Mouse (Mus musculus): ENCODE data around the gene Tmem156. TPM values are rescaled to one million over a fixed set of nuclear protein-coding genes. Genes with fewer than 3 reads are reported as not detected.

Tmem156 gene
- total RNA-seq, 4 experiments from 2014 or later = 0.17 TPM; not detected in 3

DNA sequence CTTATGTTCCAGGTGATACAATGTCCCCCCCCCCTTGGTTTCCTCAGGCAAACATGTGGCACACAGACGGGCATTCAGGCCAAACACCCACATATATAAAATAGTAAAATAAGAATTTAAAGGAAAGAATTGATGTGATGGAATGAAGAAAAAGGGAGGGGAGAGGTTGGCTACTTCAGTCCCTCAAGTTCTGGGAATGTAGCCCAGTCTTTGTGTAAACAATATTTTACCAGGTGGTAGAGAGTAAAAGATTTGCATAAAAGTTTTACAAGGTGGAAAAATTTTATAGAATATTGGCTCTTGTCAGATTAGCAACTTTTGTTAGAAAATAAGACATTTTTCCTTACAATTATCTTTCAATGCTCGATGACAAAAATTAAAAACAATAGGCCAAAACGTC lies 4.9 kb upstream of the Tmem156 start:
- DNase-seq (ENCODE audit: low spot score) = no peak

DNA sequence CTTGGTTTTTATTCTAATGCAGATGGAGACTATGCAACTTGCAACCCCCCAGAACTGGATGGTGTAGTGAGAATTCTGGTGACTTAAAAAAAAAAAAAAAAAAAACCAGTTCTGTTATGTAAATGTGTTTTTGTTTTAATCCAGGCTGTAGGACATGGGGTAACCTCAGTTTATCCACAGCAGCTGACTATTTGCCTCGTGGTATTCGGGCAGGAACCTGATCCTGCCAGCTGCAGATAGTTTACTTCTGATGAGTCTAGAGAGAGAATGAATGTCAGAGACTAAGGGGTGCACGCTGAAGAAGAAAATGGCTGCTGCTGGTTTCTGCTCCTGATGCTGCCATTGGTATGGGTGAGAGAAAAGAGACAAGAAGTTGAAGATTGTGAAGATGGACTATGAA lies 4.2 kb upstream of the Tmem156 start:
- DNase-seq (ENCODE audit: low spot score) = no peak

DNA sequence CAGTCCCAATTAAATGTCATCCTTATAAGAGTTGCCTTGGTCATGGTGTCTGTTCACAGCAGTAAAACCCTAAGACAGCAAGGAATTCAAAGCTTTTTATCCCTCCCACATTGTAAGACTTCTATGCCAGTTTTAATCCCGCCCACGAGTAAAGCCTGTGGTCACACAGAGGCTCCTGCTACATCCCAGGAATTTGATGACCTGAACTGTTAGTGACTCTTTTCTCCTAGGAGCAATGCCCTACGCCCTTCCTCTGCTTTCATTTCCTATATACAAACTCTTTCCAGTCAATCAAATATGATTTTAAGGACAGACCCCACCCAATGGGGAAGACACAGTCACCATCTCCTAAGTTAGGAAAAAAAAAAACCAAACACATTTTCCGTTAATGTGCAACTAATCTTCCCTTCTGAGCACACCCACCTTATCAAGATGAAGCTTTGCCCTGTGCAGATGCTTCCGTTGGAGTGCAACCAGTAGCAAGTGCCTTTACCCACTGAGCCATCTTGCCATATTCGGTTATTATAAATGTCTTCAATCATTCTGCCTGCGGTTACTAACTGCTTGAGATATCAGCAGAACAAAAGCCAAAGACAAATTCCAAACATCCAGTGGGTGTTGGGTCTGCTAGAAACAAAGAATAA lies 3.1 kb upstream of the Tmem156 start:
- no peak for DNase-seq (ENCODE audit: low spot score)

DNA sequence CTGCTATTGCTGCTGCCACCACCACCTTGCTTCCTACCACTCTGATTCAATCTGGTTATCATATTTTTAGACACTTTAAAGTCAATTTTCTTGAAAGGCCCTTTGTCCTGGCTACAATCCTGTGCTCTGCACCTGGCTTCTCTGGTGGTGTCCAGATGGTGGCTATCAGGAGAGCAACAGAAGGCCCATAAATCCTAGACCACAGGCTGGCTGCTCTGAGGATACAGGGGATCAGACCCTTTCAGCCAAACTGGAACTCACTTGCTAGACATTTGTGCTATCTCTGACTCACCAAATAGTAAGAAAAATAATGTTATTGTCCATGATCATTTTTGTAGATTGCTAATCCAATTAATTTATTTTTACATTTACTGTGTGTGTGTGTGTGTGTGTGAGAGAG lies 1.8 kb upstream of the Tmem156 start:
- DNase-seq (ENCODE audit: low spot score) = no peak

DNA sequence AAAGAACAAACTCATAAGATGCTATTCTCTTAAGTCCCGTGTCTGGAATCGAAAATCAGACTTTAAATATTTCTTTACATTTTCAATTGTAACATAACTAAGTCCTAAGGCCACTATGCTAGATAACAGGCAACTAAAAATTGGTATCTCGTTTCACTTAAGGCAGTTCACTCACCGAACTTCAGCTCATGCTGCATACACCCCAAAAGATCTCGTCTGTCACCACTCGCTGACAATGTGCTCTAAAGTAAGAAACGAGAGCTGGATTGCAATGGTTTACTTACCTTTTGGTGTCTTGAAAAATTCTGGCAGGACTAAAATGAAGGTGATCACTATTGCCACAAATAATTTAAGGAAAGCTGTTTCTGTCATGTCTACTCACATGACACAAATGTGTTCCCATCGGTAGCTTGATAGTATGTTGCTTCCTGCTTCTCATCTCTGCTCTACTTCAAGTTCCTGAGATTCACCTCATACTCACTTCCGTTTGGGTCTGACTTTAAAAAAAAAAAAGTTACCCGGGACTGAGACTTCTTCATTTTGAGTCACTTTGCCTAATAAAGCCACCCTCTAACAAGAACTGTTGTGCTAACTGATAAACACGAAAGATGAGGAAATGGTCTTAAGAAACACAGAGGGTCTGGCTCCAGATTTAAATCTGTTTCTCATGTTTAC lies 611 bp downstream of the Tmem156 start:
- no peak for DNase-seq (ENCODE audit: low spot score)

DNA sequence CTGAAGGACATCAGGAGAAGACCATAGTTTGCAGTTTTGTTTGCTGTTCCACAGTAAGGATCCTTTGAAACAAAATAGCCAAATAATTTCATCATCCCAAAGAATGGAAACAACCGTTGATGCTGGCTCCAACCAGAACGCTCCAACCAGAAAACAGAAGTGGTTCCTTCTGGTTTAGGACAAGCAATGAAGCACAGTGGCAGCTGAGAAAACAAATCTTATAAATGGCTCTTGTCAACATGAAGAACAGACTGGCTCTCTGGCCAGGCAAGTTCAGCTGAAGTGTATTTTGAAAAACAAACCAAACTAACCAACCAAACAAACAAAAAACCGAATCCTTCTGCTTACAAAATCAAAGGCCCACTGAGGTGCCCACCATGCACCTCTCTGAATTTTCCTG lies 2.2 kb downstream of the Tmem156 start:
- no peak for DNase-seq (ENCODE audit: low spot score)

DNA sequence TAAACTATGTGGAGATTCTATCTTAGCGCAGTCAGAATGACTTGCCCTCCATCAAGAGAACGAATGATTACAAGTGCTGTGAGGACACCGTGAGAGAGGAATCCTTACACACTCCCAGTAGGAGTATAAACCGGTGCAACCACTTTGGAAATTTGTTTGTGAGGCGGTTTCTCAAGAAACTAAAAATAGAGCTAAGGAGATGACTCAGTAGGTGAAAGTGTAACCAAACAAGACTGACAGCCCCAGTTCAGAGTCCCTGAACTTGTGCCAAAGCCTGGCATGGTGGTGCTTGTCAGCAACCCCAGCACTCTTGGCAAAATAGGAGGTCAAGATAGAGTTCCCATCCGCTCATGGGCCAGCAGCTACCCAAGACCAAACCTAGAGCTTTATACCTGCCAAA lies 5.4 kb downstream of the Tmem156 start:
- DNase-seq (ENCODE audit: low spot score) = peak; percentile 38

DNA sequence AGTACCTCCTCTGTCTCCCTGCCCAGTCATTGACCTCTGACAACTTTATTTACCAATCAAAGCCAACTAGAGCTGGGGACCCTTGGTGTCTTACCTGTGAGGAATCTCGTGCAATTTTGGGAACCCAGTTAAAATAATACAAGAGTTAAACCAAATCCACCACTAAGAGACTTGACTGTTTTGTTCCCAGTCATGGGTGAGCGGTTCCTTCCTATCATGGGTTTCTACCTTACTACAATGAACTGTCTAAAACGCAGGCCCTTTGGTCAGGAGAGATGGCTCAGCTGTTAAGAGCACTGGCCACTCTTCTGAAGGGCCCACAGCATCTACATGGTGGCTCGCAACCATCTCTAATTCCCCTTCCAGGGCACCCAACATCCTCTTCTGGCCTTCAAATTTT lies 10.1 kb downstream of the Tmem156 start:
- no peak for DNase-seq (ENCODE audit: low spot score)

DNA sequence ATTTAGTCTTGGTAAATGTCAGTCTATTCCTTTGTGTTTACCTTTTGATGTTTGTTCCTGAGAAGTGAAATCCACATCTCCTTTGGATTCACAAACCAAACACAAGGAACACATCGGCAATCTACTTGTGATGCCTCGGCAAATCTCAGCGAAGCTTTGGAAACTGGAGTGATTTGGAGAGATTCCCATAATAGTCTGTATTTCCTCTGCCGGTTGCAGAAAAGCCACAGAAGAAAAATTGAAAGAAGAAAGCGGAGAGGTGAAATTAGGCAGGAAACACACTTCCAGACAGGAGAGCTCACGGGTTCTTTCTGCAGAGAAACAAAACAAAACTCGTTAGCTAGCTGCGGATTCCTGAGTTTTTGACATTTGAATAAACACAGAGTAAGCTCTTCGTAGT lies 12.1 kb downstream of the Tmem156 start:
- DNase-seq (ENCODE audit: low spot score) = peak; percentile 19

DNA sequence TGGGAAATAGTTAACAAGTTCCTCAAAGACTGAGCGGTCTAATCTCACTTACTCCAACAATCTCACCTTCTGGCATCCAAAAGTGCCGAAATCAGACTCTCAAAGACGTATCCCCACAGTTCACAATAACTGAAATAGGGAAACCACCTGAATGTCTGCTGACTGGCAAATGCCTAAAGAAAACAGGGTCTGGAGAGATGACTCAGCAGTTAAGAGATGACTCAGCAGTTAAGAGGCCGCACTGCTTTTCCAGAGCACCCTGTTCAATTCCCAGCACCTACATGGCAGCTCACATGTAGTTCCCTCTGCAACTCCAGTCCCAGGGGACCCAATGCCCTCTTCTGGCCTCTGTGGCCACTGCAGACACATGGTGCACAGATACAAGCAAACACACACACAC lies 13.9 kb downstream of the Tmem156 start:
- DNase-seq (ENCODE audit: low spot score) = no peak

DNA sequence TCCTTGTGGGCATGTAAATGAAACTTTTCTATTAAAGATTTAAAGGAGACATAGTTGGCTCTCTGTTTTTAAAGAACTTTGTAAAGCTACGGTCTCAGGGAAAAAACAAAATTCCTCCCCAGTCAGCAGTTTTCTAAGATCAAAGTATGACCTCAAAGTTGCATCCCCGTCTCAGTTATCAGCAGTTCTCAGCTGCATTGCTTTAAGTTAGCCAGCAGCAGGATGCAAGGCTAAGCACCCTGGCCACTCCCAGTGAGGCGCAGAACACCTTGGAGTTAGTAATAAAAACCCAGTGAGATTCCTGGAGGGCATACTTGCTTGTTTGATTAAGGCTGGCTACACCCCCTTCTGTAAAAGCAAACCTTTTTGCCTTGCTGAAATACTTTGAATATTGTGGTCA lies 15.2 kb downstream of the Tmem156 start:
- DNase-seq (ENCODE audit: low spot score) = no peak

DNA sequence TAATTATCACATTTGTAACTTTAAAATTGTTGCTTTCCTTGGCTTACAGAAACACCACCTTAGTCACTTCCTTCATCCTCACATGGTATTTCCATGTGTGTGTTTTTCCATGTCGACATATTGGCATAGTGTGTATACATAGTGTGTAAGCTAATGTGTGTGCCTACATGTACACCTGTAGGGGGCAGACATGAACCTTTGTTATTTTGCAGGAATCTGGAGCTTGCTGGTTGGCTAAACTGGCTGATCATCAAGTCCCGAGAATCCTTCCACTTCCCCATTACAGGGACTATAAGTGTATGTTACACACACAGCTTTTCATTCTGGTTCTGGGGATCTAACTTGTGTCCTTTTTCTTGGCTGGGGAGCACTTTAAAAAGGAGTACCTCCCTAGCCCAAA lies 15.8 kb downstream of the Tmem156 start:
- DNase-seq (ENCODE audit: low spot score) = peak; percentile 24

DNA sequence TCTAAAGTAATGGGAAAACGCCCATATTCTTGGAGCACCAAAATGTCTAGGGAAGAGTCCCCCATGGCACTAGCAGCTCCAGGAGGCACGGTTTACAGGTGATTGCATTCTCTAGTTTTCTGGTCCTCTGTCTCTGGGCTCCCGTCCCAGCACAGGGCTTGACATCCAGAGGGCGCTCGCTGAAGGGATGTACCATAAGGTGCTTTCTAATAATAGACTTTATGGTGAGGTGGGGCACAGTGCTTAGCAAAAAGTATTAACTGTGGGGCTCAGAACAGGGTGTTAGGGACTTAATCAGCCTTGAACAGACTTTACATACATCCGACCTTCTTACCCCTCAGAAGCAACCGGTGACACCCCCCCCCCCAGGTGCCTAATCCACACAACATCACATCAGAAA lies 17.2 kb downstream of the Tmem156 start:
- peak; percentile 18 for DNase-seq (ENCODE audit: low spot score)

DNA sequence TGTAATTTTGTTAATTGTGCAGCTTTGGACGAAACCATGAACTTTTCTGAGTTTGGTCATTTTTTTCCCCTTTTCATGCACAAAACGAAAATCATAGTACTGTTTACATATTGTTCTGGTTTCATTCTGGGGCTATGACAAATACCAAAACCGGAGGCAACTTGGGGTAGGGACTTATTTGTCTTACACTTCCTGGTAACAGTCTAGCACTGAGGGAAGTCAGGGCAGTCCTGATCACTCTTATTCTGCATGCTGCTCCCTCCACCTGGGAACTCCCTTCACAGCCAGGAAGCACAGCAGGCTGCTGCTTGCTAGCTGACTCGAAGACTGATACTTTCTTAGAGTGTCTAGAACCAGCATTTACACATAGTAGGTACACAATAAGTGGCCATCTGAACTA lies 18.7 kb downstream of the Tmem156 start:
- DNase-seq (ENCODE audit: low spot score) = no peak

DNA sequence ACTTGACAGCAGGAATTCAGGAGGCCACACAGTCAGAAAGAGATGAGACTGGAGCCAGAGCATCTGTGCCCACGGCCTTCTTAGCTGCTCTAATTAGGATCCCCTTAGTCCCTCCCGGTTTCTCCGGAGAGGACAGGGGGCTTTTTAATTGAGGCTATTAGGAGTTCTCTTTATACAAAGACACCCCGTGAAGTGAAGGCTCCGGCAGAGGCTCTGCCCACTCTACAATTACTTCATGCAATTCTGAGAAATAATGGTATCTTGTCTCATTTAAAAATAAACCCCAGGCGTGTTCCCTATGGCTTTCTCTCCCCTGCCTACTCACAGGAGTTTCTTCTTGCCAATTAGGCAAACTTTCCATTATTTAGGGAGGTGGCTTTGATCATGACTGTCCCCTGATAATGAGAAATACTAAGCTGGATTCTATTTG lies 20.2 kb downstream of the Tmem156 start:
- no peak for DNase-seq (ENCODE audit: low spot score)

DNA sequence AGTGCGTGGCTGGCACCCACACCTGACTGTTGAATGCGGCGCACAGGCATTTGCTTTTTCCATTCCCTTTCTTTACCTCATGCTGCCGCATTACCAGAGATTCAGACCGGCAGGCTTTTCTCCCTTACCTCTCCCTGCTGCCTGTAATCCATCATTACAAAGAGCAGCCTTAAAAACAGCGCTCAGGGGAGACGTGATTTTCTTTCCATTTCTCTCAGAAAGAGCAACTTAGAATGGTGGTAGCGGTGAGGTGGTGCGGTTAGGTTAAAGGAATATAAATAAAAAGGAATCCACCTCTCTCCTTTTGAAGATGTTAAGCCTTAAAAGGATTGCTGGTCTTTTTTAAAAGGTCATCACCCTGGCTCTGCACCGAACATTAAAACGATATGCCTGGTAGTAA lies 22.1 kb downstream of the Tmem156 start:
- no peak for DNase-seq (ENCODE audit: low spot score)

DNA sequence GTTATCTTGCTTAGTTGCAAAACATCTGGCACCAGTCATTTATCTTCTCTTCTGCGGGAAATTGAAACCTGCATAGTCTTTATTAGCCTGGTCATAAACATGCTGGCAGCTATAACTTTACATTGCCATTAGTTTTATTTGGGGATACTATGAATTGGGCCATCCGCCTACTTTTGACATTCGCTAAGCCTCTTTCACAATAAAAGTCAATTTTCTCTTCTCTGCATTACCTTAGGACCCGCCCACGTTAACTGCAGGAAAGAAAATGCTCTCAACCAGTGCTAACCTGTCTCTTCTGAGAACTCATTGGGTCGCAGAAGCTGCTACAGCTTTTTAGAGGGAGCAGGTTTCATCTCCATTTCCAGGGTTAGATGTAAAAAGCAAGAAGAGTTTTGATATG lies 23.8 kb downstream of the Tmem156 start:
- DNase-seq (ENCODE audit: low spot score) = no peak

DNA sequence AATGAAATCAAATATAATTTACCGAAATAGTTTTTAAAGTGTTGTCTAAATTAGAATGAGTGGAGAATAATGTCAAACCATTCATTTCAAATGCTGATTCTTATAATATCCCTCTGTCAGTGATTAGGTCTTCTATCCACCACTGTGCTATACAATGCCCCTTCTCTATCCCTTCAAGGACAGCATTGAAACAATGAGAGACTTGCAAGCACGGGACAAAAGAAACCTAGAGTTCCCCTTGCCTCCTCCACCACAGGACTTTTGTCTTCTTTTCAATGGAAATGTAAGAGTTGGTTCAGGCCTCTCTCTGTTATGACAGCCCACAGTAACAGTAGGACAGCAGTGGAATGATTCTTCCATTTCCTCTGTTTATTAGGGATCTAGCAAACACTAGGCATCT lies 28.7 kb downstream of the Tmem156 start:
- DNase-seq (ENCODE audit: low spot score) = no peak

DNA sequence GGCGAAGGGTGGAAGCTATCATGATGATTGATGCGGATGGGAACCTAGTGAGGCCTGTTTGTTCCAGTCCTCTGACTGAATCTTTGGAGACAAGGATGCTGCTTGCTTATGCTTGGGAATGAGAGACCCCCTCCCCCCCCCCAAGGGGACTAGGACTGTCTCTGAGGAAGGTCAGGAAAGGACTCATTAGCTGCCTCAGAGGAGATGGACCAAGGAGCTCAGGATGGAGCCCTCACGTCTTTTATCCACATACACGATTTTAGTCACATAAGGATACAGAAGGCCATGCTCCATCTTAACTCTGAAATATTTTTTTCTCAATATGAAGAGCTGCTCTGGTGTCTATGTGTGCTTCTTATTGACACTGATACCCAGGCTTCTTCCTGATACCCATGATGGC lies 29.7 kb downstream of the Tmem156 start:
- DNase-seq (ENCODE audit: low spot score) = no peak

DNA sequence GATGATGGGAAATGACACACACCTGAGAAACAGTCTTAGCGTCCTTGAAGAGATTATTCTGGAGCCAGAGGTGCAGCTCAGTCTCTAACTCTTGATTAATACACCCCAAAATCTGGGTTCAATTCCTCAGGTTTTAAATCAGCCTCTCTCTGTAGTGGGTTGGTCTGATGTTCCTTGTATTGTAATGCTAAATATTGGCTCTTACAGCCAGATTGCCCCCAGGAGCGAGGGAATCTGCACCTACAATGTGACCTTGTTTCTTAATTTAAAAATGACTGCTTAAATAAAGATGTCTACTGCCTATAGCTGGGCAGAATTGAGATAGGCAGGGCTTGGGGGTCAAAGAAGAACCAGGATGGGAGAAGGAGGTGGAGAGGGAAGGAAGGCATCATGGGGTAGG lies 32.1 kb downstream of the Tmem156 start:
- no peak for DNase-seq (ENCODE audit: low spot score)

DNA sequence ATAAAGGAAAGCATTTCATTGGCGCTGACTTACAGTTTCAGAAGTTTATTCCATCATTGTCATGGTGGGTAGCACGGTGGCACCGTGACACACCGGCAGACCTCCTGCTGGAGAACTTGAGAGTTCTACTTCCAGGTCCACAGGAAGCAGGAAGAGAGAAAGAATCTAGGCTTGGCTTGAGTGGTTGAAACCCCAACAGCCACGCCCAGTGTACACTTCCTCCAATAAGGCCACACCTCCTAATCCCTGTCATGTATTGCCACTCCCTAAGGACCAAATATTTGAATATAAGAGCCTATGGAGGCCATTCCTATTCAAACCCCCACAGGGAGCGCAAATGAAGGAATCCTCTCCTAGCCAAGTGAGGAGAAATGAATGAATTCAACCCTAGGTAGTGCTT lies 34.3 kb downstream of the Tmem156 start:
- DNase-seq (ENCODE audit: low spot score) = no peak

DNA sequence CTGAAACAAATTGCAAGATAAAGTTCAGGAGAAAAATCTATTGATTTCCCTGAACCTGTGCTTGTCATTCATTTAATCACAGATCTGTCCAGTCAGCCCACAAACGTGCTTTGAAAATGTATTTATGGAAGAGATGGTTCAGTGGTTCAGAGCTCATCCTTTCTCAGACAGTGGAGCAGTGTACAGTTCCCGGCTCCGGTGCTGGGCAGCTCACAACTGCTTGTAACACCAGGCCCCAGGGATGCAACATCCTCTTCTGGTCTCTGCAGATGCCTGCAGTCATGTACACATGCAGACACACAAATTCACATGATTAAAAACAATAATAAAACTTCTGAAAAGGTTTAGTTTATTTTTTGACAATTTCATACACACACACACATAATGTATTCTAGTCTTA lies 40.4 kb downstream of the Tmem156 start:
- no peak for DNase-seq (ENCODE audit: low spot score)

DNA sequence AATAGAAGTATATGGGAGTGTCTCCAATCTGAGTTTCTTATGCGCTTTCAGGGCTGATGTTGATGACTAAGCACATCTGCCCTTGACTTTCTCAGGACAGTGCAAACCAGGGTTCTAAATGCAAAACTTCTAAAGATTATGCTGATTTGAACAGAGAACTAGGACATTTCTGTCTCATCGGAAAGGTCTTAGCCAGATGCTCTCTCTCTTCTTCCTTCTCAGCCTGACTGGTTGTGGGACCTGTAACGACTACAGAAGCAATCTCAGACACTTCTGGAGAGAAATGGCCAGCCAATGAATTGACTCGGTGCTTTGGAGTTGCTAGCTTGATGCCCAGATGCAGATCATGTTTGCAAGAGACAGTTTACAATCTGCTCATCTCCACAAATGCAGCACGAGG lies 42.1 kb downstream of the Tmem156 start:
- DNase-seq (ENCODE audit: low spot score) = no peak

All from heart, adult 8-10 months (tissue).